In genomic region chr16:38373941-38374340, GRCm38 (mm10) we compare ENCODE assay signal across 13 mouse cellular contexts. TPM values are rescaled to one million over a fixed set of nuclear protein-coding genes. Genes with fewer than 3 reads are reported as not detected.
DNase-seq lines count a peak whose midpoint lies in the region; ATAC-seq and TF ChIP-seq lines count a peak whose summit lies in the region.
"Had no signal": no experiment of that assay in that cellular context is flagged by ENCODE, and none has a peak within 500 bp of the region (broad histone marks: within the 10 kb centered on the region; RNA-seq: fewer than 3 reads in every experiment).

No protein-coding gene starts in this region.

- WGBS in heart, embryonic 14.5 days: 73% methylated on average over 16 of the region's 16 CpGs
- 80% methylated on average over 16 of the region's 16 CpGs for WGBS in limb, embryonic 10.5 days

- in situ Hi-C loops in CH12.LX (cut with MboI; ENCODE audit: low pct_ligation_motif_present, low pct_unique_long_range_greater_than_20kb, low sequenced_read_pairs) (no loop called here), ES-E14 (cut with MboI; ENCODE audit: low sequenced_read_pairs in 2 of 2, unreplicated experiment in 2 of 2) (no loop called here)

- H3K4me3 ChIP-seq in heart, embryonic 14.5 days (ENCODE audit: control insufficient read depth in 1 of 2, insufficient read depth in 1 of 2, low read depth in 1 of 2, low read length in 2 of 2): no peak overlapping the region
- H3K4me3 ChIP-seq in CH12.LX (replicated peaks in 1 of 3; ENCODE audit: low read depth in 2 of 3, low read length in 2 of 3, poor library complexity in 1 of 3) (no peak overlapping the region), ES-E14 (ENCODE audit: insufficient read depth in 1 of 2, low read depth in 1 of 2, low read length in 2 of 2, poor library complexity in 1 of 2, severe bottlenecking in 1 of 2) (peak overlapping the region; percentile 18 to 37)
- H3K4me3 ChIP-seq in limb, embryonic 10.5 days: peak overlapping the region; percentile 24; the same call in 1 of the 2 replicates
- H3K4me3 ChIP-seq: limb, embryonic 15.5 days had no signal

- dilution Hi-C loops in CH12.LX (cut with MboI; ENCODE audit: extremely low pct_ligation_motif_present, extremely low pct_unique_long_range_greater_than_20kb, low sequenced_read_pairs): no loop called here

- peaks cover 95% of the 10 kb centered on the region for H3K36me3 ChIP-seq in heart, embryonic 14.5 days (ENCODE audit: control insufficient read depth, insufficient read depth, low read length)
- H3K36me3 ChIP-seq in CH12.LX (replicated peaks in 1 of 2; ENCODE audit: control insufficient read depth in 1 of 2, insufficient read depth in 1 of 2, low read length in 1 of 2) (no peaks in the 10 kb centered on the region), ES-E14 (ENCODE audit: control insufficient read depth, insufficient read depth, low read length, poor library complexity, severe bottlenecking) (no peaks in the 10 kb centered on the region)
- no peaks in the 10 kb centered on the region for H3K36me3 ChIP-seq in limb, embryonic 10.5 days
- H3K36me3 ChIP-seq: limb, embryonic 15.5 days had no signal

- H3K9ac ChIP-seq in heart, embryonic 14.5 days (ENCODE audit: low read length): 0 out of 2 replicates have a peak overlapping the region, but pooled peaks have one; percentile 44
- H3K9ac ChIP-seq in CH12.LX (ENCODE audit: insufficient read depth, low read depth): no peak overlapping the region
- H3K9ac ChIP-seq in ES-E14 (ENCODE audit: insufficient read depth, low read depth, low read length, poor library complexity, severe bottlenecking): no peak overlapping the region
- H3K9ac ChIP-seq: limb, embryonic 15.5 days had no signal

- no peaks in the 10 kb centered on the region for H3K79me2 ChIP-seq in CH12.LX (replicated peaks; ENCODE audit: control insufficient read depth, extremely low read depth, insufficient read depth, poor library complexity, severe bottlenecking)

- TF ChIP-seq EP300 in CH12.LX (IDR thresholded peaks at IDR 0.05; ENCODE audit: low read length): no peak

- no peak for TF ChIP-seq RAD21 in CH12.LX (IDR thresholded peaks at IDR 0.05; ENCODE audit: low read depth, low read length)

- peaks cover 35 to 77% of the 10 kb centered on the region in 2 experiments for H3K4me1 ChIP-seq in heart, embryonic 14.5 days (ENCODE audit: control insufficient read depth in 2 of 2, insufficient read depth in 2 of 2, low read length in 2 of 2)
- H3K4me1 ChIP-seq in CH12.LX (ENCODE audit: control insufficient read depth in 1 of 2, insufficient read depth in 2 of 2) (peaks cover 73 to 82% of the 10 kb centered on the region in 2 experiments), ES-E14 (ENCODE audit: control insufficient read depth in 2 of 2, insufficient read depth in 2 of 2, low read length in 2 of 2, poor library complexity in 1 of 2) (peaks cover 2 to 6% of the 10 kb centered on the region in 2 experiments; a peak in 2 of 4 replicates)
- peaks cover 22% of the 10 kb centered on the region for H3K4me1 ChIP-seq in limb, embryonic 10.5 days

- TF ChIP-seq CTCF in CH12.LX (conservative IDR thresholded peaks at IDR 0.05 in 1 of 2, IDR thresholded peaks at IDR 0.05 in 1 of 2; ENCODE audit: low read depth in 2 of 2, low read length in 2 of 2): no peak

- intact Hi-C loops in heart, postnatal 36 days (cut with DNase I): no loop called here

- TF ChIP-seq POLR2A in CH12.LX (IDR thresholded peaks at IDR 0.05; ENCODE audit: low read depth, low read length): no peak

- no peak overlapping the region for H3K27ac ChIP-seq in heart, embryonic 14.5 days (replicated peaks in 1 of 2; ENCODE audit: control insufficient read depth in 1 of 2, insufficient read depth in 1 of 2, low read depth in 2 of 2, low read length in 2 of 2)
- peak overlapping the region; percentile 18 for H3K27ac ChIP-seq in CH12.LX (ENCODE audit: insufficient read depth, low read depth)
- H3K27ac ChIP-seq in ES-E14 (ENCODE audit: insufficient read depth, low read depth, low read length, poor library complexity, severe bottlenecking): no peak overlapping the region
- no peak overlapping the region for H3K27ac ChIP-seq in limb, embryonic 10.5 days
- H3K27ac ChIP-seq: limb, embryonic 15.5 days had no signal

- H3K27me3 ChIP-seq in heart, embryonic 14.5 days (ENCODE audit: control insufficient read depth, insufficient read depth, low read length): no peaks in the 10 kb centered on the region
- H3K27me3 ChIP-seq in CH12.LX (replicated peaks): peaks cover 2% of the 10 kb centered on the region
- no peaks in the 10 kb centered on the region for H3K27me3 ChIP-seq in limb, embryonic 10.5 days (ENCODE audit: low read depth, poor library complexity, severe bottlenecking)
- H3K27me3 ChIP-seq: limb, embryonic 15.5 days had no signal

- H3K9me3 ChIP-seq in heart, embryonic 14.5 days (ENCODE audit: control insufficient read depth, low read length): no peaks in the 10 kb centered on the region
- no peaks in the 10 kb centered on the region for H3K9me3 ChIP-seq in CH12.LX (replicated peaks; ENCODE audit: low read length)
- no peaks in the 10 kb centered on the region for H3K9me3 ChIP-seq in ES-E14 (ENCODE audit: control insufficient read depth, insufficient read depth, low read depth, low read length)
- no peaks in the 10 kb centered on the region for H3K9me3 ChIP-seq in limb, embryonic 10.5 days (replicated peaks)
- H3K9me3 ChIP-seq: limb, embryonic 15.5 days had no signal

- no peak for ATAC-seq in heart, embryonic 14.5 days (ENCODE audit: insufficient number of reproducible peaks, insufficient read depth, low FRiP score, low read depth)
- no peak for ATAC-seq in cerebellum, adult (ENCODE audit: insufficient number of reproducible peaks, low FRiP score, low TSS enrichment)

- H3K4me2 ChIP-seq in heart, embryonic 14.5 days (ENCODE audit: low read length): peak overlapping the region; percentile 35
- no peak overlapping the region for H3K4me2 ChIP-seq in CH12.LX (ENCODE audit: insufficient read depth, low read depth, poor library complexity, severe bottlenecking)
- H3K4me2 ChIP-seq: limb, embryonic 15.5 days had no signal

- no peak for DNase-seq in heart, postnatal 36 days
- DNase-seq in CH12.LX (ENCODE audit: extremely low read depth) (no peak), ES-E14 (ENCODE audit: low read depth, low spot score) (peak; percentile 21)
- DNase-seq in limb, embryonic 10.5 days (ENCODE audit: low spot score): no peak
- DNase-seq in urinary bladder, postnatal 10 days (ENCODE audit: low spot score): no peak
- DNase-seq: cerebellum, adult 8-10 months; kidney, postnatal 10 days had no signal

TF ChIP-seq in CH12.LX, 34 proteins besides CTCF, POLR2A, EP300 and RAD21 (continues in another document):
- no peak for TF ChIP-seq MAZ (IDR thresholded peaks at IDR 0.05; ENCODE audit: low read depth, low read length)
- TF ChIP-seq CHD1 (IDR thresholded peaks at IDR 0.05; ENCODE audit: low read depth, low read length): no peak
- no peak for TF ChIP-seq KAT2A (IDR thresholded peaks at IDR 0.05; ENCODE audit: insufficient replicate concordance, low read length)
- 0 out of 2 replicates have a peak, but pooled peaks have one; percentile 8 for TF ChIP-seq NELFE (IDR thresholded peaks at IDR 0.05; ENCODE audit: low read depth, low read length)

TF ChIP-seq in ES-E14, 5 proteins besides CTCF, POLR2A, EP300 and RAD21:
- TF ChIP-seq ZNF384 (IDR thresholded peaks at IDR 0.05; ENCODE audit: low read depth, low read length): no peak
- no peak for TF ChIP-seq CHD2 (IDR thresholded peaks at IDR 0.05; ENCODE audit: low read depth, low read length)
- TF ChIP-seq MAFK (IDR thresholded peaks at IDR 0.05; ENCODE audit: insufficient read depth, low read depth, low read length): no peak

RNA-seq across cellular contexts. Expression of gene Popdc2, which starts 11.9 kb away (rescaled TPM):
- 364 and 390 TPM in 2 replicates for polyA plus RNA-seq in heart, embryonic 14.5 days (2014; fragmentation: Nextera tagmentation; extraction: Ambion mirVana)
- 100 to 1,000 TPM; 442 to 516 TPM for total RNA-seq in heart, postnatal 36 days (2021)
- 1.0 and 3.6 TPM in 2 replicates for total RNA-seq in CH12.LX (2012; rRNA removed)
- total RNA-seq in CH12.LX (2014; rRNA removed): 0.17 and 0.30 TPM in 2 replicates
- polyA plus RNA-seq in CH12.LX (2012; ENCODE audit: insufficient read length, low read depth): 0.35 and 1.1 TPM in 2 replicates
- 0.49 and 0.58 TPM in 2 replicates for total RNA-seq in ES-E14 (2012; rRNA removed)
- polyA plus RNA-seq in limb, embryonic 10.5 days (2016; fragmentation: Nextera tagmentation; extraction: Ambion mirVana): 1.3 and 3.1 TPM in 2 replicates
- total RNA-seq: granulocyte monocyte progenitor cell, adult 5-6 weeks had no signal

RNA-seq across cellular contexts. Expression of gene Gm21987, which starts 27.1 kb away (rescaled TPM):
- polyA plus RNA-seq in heart, embryonic 14.5 days (2014; fragmentation: Nextera tagmentation; extraction: Ambion mirVana): 4.4 and 4.9 TPM in 2 replicates
- not detected for total RNA-seq in heart, postnatal 36 days (2021)
- total RNA-seq in CH12.LX (2012; rRNA removed) (0.42 TPM in 1 of 2 replicates, not detected in the other), CH12.LX (2014; rRNA removed) (not detected in 2 replicates), ES-E14 (2012; rRNA removed) (not detected in 2 replicates)
- 0.87 TPM in 1 of 2 replicates, not detected in the other for polyA plus RNA-seq in CH12.LX (2012; ENCODE audit: insufficient read length, low read depth)
- not detected in 2 replicates for polyA plus RNA-seq in limb, embryonic 10.5 days (2016; fragmentation: Nextera tagmentation; extraction: Ambion mirVana)
- total RNA-seq: granulocyte monocyte progenitor cell, adult 5-6 weeks; layer of hippocampus, postnatal 14 days had no signal
- polyA plus RNA-seq: small intestine, adult 2 months had no signal

RNA-seq across cellular contexts. Expression of gene Cox17, which starts 27.1 kb away (rescaled TPM):
- polyA plus RNA-seq in heart, embryonic 14.5 days (2014; fragmentation: Nextera tagmentation; extraction: Ambion mirVana): 337 TPM in 2 replicates
- total RNA-seq in heart, postnatal 36 days (2021): 100 to 1,000 TPM; 313 to 334 TPM
- 643 and 706 TPM in 2 replicates for total RNA-seq in CH12.LX (2012; rRNA removed)
- 410 and 438 TPM in 2 replicates for total RNA-seq in CH12.LX (2014; rRNA removed)
- polyA plus RNA-seq in CH12.LX (2012; ENCODE audit: insufficient read length, low read depth): 533 and 622 TPM in 2 replicates
- total RNA-seq in ES-E14 (2012; rRNA removed): 185 and 249 TPM in 2 replicates
- polyA plus RNA-seq in limb, embryonic 10.5 days (2016; fragmentation: Nextera tagmentation; extraction: Ambion mirVana): 119 and 132 TPM in 2 replicates

RNA-seq across cellular contexts. Expression of gene Maats1, which starts 32.0 kb away (rescaled TPM):
- 0.15 TPM in 1 of 2 replicates, not detected in the other for polyA plus RNA-seq in heart, embryonic 14.5 days (2014; fragmentation: Nextera tagmentation; extraction: Ambion mirVana)
- total RNA-seq in heart, postnatal 36 days (2021): not detected
- total RNA-seq in CH12.LX (2012; rRNA removed): 3.9 TPM in 2 replicates
- total RNA-seq in CH12.LX (2014; rRNA removed): 1.7 and 1.9 TPM in 2 replicates
- 2.0 and 2.9 TPM in 2 replicates for polyA plus RNA-seq in CH12.LX (2012; ENCODE audit: insufficient read length, low read depth)
- 1.1 and 1.8 TPM in 2 replicates for total RNA-seq in ES-E14 (2012; rRNA removed)
- 0.10 TPM in 1 of 2 replicates, not detected in the other for polyA plus RNA-seq in limb, embryonic 10.5 days (2016; fragmentation: Nextera tagmentation; extraction: Ambion mirVana)
- total RNA-seq: granulocyte monocyte progenitor cell, adult 5-6 weeks had no signal
- polyA plus RNA-seq: limb, embryonic 15.5 days had no signal

RNA-seq across cellular contexts. Expression of gene Pla1a, which starts 59.0 kb away (rescaled TPM):
- 1.3 and 1.8 TPM in 2 replicates for polyA plus RNA-seq in heart, embryonic 14.5 days (2014; fragmentation: Nextera tagmentation; extraction: Ambion mirVana)
- total RNA-seq in heart, postnatal 36 days (2021): 10 to 100 TPM in 1 of 2 experiments, 1 to 10 TPM in 1; 9.1 to 10.1 TPM
- total RNA-seq in CH12.LX (2012; rRNA removed): 20.6 and 27.9 TPM in 2 replicates
- total RNA-seq in CH12.LX (2014; rRNA removed): 12.3 and 14.3 TPM in 2 replicates
- 9.3 and 11.0 TPM in 2 replicates for polyA plus RNA-seq in CH12.LX (2012; ENCODE audit: insufficient read length, low read depth)
- total RNA-seq in ES-E14 (2012; rRNA removed): 4.9 and 6.0 TPM in 2 replicates
- polyA plus RNA-seq in limb, embryonic 10.5 days (2016; fragmentation: Nextera tagmentation; extraction: Ambion mirVana): 0.11 TPM in 1 of 2 replicates, not detected in the other
- total RNA-seq: granulocyte monocyte progenitor cell, adult 5-6 weeks had no signal

Comparison
In these comparisons a context has a peak if more than half of its experiments do, and no peak if none do; other contexts are left out.
1. H3K4me3 ChIP-seq: peak in ES-E14 (2 of 2) and limb, embryonic 10.5 days (single experiment); none in heart, embryonic 14.5 days (0 of 2) and CH12.LX (0 of 3).
2. RNA of gene Popdc2, which starts 11.9 kb away (total RNA-seq): 442 to 516 TPM in heart, postnatal 36 days; 0.17 to 3.6 TPM in CH12.LX and 0.49 to 0.58 TPM in ES-E14; every median in the first group is over 10 times any median in the second.